Mouse (Mus musculus): ENCODE data around the gene Txnrd1. TPM values are rescaled to one million over a fixed set of nuclear protein-coding genes. Genes with fewer than 3 reads are reported as not detected.

Txnrd1 gene
- polyA plus RNA-seq (2015; fragmentation: Nextera tagmentation; extraction: Ambion mirVana), result 105 and 107 TPM in 2 replicates

DNA sequence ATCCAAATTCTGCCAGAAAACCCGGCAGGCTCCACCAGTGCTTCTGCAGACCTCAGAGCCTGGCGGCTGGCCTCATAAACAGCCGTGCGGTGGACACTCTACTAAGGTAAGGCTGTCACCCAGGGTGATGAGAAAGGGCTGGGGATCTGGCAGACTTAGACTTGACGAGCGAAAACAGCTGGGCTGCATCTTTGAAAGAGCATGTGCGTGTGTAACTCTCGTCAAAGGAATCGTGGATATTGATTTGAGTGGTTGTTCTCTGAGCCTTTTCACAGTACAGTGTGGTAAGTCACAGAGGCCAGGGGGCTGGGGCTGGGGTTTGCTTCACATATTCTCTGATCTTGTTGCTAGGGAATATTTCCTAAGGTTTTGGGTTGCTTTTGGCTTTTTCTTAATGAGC lies at the start of gene Txnrd1:
Txnrd1 (plus strand) TSS at position 26 of the 400 bp plus-strand sequence.
- WGBS, result 29% methylated on average over 9 of the region's 9 CpGs
- no peaks in the 10 kb centered on the region for H3K27me3 ChIP-seq
- no peaks in the 10 kb centered on the region for H3K9me3 ChIP-seq (replicated peaks)
- no peak within 1 kb of the TSS for H3K9ac ChIP-seq
- peaks cover 15% of the 10 kb centered on the region for H3K4me1 ChIP-seq
- H3K4me2 ChIP-seq, result no peak within 1 kb of the TSS
- ATAC-seq (replicated peaks; ENCODE audit: low FRiP score), result 0 out of 2 replicates have a peak, but pooled peaks have one; percentile 29
- H3K27ac ChIP-seq, result no peak within 1 kb of the TSS
- no peak within 1 kb of the TSS for H3K4me3 ChIP-seq (replicated peaks)
- H3K36me3 ChIP-seq, result no peaks in the 10 kb centered on the region

DNA sequence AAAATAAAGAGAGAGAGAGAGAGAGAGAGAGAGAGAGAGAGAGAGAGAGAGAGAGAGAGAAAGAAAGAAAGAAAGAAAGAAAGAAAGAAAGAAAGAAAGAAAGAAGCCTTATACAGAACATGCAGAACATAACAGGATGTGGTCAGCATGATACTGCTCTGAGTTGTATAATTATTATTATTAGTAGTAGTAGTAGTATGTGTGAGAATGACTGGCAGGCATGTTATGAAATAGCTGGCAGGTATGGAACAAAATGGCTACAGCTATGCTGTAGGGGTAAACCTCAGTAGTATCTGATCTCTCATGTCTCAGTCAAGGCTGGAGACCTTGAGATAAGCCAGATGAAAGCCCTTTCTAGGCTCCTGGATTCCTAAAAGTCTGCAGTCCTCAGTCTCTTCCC lies 44.6 kb upstream of the Txnrd1 start:
- H3K9me3 ChIP-seq (replicated peaks), result 0 out of 2 replicates have a peak, but pooled peaks cover 3% of the 10 kb centered on the region
- no peaks in the 10 kb centered on the region for H3K4me1 ChIP-seq
- no peak overlapping the region for H3K27ac ChIP-seq
- H3K36me3 ChIP-seq, result no peaks in the 10 kb centered on the region
- ATAC-seq (replicated peaks; ENCODE audit: low FRiP score), result no peak
- no peaks in the 10 kb centered on the region for H3K27me3 ChIP-seq
- no peak overlapping the region for H3K4me3 ChIP-seq (replicated peaks)
- H3K4me2 ChIP-seq, result no peak overlapping the region
- no peak overlapping the region for H3K9ac ChIP-seq

- Histone ChIP-seq H3K4me1 (peaks cover 7% of the 10 kb centered on the region), H3K4me3 (replicated peaks) (no peak overlapping the region), H3K4me2 (no peak overlapping the region), H3K9ac (no peak overlapping the region), H3K27me3 (no peaks in the 10 kb centered on the region), H3K36me3 (no peaks in the 10 kb centered on the region), H3K27ac (no peak overlapping the region), H3K9me3 (replicated peaks) (0 out of 2 replicates have a peak, but pooled peaks cover 3% of the 10 kb centered on the region)
- no peak for ATAC-seq (replicated peaks; ENCODE audit: low FRiP score)
- 90% methylated on average over 5 of the region's 5 CpGs for WGBS
These were observed 43.2 kb upstream of the Txnrd1 start for GRCm38 (mm10) chr10:82790504-82790903.

DNA sequence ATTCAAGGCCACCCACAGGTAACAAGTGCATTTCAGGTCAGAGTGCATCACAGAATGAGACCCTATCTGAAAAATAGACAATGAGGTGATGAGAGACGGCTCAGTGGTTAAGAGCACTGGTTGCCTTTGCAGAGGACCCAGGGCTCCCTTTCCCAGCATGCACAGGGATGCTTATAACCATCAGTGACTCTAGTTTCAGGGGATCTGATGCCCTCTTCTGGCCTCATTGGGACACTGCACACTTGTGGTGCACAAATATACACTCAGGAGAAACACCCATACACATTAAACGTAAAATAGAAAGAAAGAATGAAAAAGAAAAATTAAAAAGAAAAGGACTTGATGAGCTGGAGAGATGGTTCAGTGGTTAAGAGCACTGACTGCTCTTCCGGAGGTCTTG lies 42.0 kb upstream of the Txnrd1 start:
- ATAC-seq (replicated peaks; ENCODE audit: low FRiP score), result no peak
- 95% methylated on average over 3 of the region's 3 CpGs for WGBS
- Histone ChIP-seq H3K9me3 (replicated peaks) (0 out of 2 replicates have a peak, but pooled peaks cover 3% of the 10 kb centered on the region), H3K4me2 (no peak overlapping the region), H3K4me1 (peaks cover 18% of the 10 kb centered on the region), H3K9ac (no peak overlapping the region), H3K36me3 (no peaks in the 10 kb centered on the region), H3K27me3 (no peaks in the 10 kb centered on the region), H3K4me3 (replicated peaks) (no peak overlapping the region), H3K27ac (no peak overlapping the region)

- peaks cover 22% of the 10 kb centered on the region for H3K4me1 ChIP-seq
- no peak for ATAC-seq (replicated peaks; ENCODE audit: low FRiP score)
- H3K4me2 ChIP-seq, result no peak overlapping the region
- 34% methylated on average over 2 of the region's 2 CpGs for WGBS
- no peaks in the 10 kb centered on the region for H3K36me3 ChIP-seq
- H3K9ac ChIP-seq, result no peak overlapping the region
- no peaks in the 10 kb centered on the region for H3K27me3 ChIP-seq
- no peak overlapping the region for H3K4me3 ChIP-seq (replicated peaks)
- H3K27ac ChIP-seq, result no peak overlapping the region
- H3K9me3 ChIP-seq (replicated peaks), result 0 out of 2 replicates have a peak, but pooled peaks cover 3% of the 10 kb centered on the region
These were observed 41.4 kb upstream of the Txnrd1 start for GRCm38 (mm10) chr10:82792311-82792710.

GRCm38 (mm10) chr10:82795071-82795731 lies 38.5 kb upstream of the Txnrd1 start:
- Histone ChIP-seq H3K36me3 (no peaks in the 10 kb centered on the region), H3K4me3 (replicated peaks) (0 out of 2 replicates have a peak overlapping the region, but pooled peaks have one; percentile 4), H3K9me3 (replicated peaks) (0 out of 2 replicates have a peak, but pooled peaks cover 3% of the 10 kb centered on the region), H3K9ac (peak overlapping the region; percentile 15; the same call in 1 of the 2 replicates), H3K4me1 (peaks cover 25% of the 10 kb centered on the region), H3K27ac (0 out of 2 replicates have a peak overlapping the region, but pooled peaks have one; percentile 42), H3K4me2 (peak overlapping the region; percentile 48), H3K27me3 (no peaks in the 10 kb centered on the region)
- peak; percentile 80 for ATAC-seq (replicated peaks; ENCODE audit: low FRiP score)
- 37% methylated on average over 15 of the region's 15 CpGs for WGBS

DNA sequence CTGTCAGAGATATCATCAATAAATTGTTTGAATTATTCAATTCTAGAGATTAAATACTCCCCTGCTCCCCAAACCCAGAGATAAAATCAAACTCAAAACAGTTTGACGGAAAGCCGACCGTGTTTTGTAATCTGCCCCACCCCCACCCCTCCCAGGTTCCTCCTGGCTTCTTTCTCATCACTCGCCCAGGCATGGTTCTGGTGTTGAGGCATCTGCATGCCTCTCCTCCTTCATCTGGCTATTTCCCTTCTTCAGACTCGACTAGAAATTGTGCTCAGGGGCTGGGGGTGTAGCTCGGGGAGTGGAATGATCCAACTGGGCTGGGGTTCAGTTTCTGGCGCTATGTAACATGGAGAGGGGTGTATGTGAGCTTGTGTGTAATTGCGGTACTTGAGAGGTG lies 38.0 kb upstream of the Txnrd1 start:
- no peaks in the 10 kb centered on the region for H3K27me3 ChIP-seq
- peak; percentile 35; the same call in 1 of the 2 replicates for ATAC-seq (replicated peaks; ENCODE audit: low FRiP score)
- peak overlapping the region; percentile 48 for H3K4me2 ChIP-seq
- WGBS, result 49% methylated on average over 8 of the region's 8 CpGs
- 0 out of 2 replicates have a peak, but pooled peaks cover 3% of the 10 kb centered on the region for H3K9me3 ChIP-seq (replicated peaks)
- peaks cover 25% of the 10 kb centered on the region for H3K4me1 ChIP-seq
- no peaks in the 10 kb centered on the region for H3K36me3 ChIP-seq
- no peak overlapping the region for H3K27ac ChIP-seq
- H3K4me3 ChIP-seq (replicated peaks), result 0 out of 2 replicates have a peak overlapping the region, but pooled peaks have one; percentile 4
- H3K9ac ChIP-seq, result no peak overlapping the region

DNA sequence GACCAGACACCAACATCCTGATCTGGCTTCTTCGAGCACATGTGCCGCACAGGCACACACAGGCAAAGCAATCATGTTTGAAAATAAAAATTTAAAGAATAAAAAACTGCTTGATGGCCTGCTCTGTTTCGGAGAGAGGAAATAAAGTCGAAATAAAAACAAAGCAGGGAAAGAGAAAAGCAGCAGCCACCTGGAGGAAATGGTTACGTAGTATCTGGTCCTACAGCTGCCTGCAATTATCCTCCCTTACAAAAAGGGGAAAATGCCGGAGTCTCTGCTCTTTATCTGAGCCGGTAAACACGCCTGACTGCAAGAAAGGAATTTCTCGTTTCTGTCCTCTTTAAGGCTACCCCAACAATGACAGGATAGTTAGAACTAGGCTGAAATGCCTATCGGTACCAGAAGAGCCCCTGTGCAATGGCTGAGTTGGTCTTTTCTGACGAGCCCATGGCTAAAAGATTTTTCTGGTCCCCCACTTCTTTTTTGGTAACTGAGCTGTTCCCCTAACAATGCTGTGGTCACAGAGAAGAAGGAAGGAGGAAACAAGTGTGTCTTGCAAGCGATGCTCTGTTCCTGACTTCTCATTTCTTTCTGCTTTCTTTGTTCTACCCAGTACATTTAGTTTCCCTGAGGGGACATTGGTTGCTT lies 37.2 kb upstream of the Txnrd1 start:
- Histone ChIP-seq H3K27me3 (no peaks in the 10 kb centered on the region), H3K27ac (0 out of 2 replicates have a peak overlapping the region, but pooled peaks have one; percentile 18), H3K4me2 (0 out of 2 replicates have a peak overlapping the region, but pooled peaks have one; percentile 12), H3K4me1 (peaks cover 25% of the 10 kb centered on the region), H3K9ac (0 out of 2 replicates have a peak overlapping the region, but pooled peaks have one; percentile 10), H3K4me3 (replicated peaks) (no peak overlapping the region), H3K9me3 (replicated peaks) (0 out of 2 replicates have a peak, but pooled peaks cover 2% of the 10 kb centered on the region), H3K36me3 (no peaks in the 10 kb centered on the region)
- WGBS, result 49% methylated on average over 12 of the region's 12 CpGs
- ATAC-seq (replicated peaks; ENCODE audit: low FRiP score), result no peak

DNA sequence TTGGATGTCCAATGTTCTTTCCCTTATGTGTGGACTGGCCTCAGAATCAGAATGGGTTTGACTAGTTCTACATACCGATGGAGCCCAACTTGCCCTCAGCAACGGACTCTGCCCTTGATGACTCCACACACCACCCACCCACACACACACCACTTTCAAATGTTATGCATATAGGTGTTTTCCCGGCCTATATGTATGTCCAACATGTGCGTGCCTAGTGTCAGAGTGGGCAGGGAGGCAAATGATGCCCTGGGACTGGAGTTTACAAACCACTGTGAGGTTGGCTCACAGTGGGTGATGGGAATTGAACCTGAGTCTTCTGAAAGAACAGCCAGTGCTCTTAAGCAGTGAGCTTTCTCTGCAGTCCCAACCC lies 36.6 kb upstream of the Txnrd1 start:
- H3K36me3 ChIP-seq, result no peaks in the 10 kb centered on the region
- H3K9me3 ChIP-seq (replicated peaks), result no peaks in the 10 kb centered on the region
- no peak overlapping the region for H3K27ac ChIP-seq
- no peaks in the 10 kb centered on the region for H3K27me3 ChIP-seq
- no peak overlapping the region for H3K9ac ChIP-seq
- no peak overlapping the region for H3K4me3 ChIP-seq (replicated peaks)
- H3K4me2 ChIP-seq, result no peak overlapping the region
- WGBS, result 79% methylated on average over 4 of the region's 4 CpGs
- ATAC-seq (replicated peaks; ENCODE audit: low FRiP score), result no peak
- peaks cover 25% of the 10 kb centered on the region for H3K4me1 ChIP-seq

- Histone ChIP-seq H3K27ac (no peak overlapping the region), H3K4me3 (replicated peaks) (no peak overlapping the region), H3K9ac (no peak overlapping the region), H3K36me3 (no peaks in the 10 kb centered on the region), H3K4me2 (no peak overlapping the region), H3K9me3 (replicated peaks) (no peaks in the 10 kb centered on the region), H3K4me1 (peaks cover 25% of the 10 kb centered on the region), H3K27me3 (no peaks in the 10 kb centered on the region)
- no peak for ATAC-seq (replicated peaks; ENCODE audit: low FRiP score)
- WGBS, result 49% methylated on average over 11 of the region's 11 CpGs
These were observed 35.3 kb upstream of the Txnrd1 start for GRCm38 (mm10) chr10:82798312-82798933.

DNA sequence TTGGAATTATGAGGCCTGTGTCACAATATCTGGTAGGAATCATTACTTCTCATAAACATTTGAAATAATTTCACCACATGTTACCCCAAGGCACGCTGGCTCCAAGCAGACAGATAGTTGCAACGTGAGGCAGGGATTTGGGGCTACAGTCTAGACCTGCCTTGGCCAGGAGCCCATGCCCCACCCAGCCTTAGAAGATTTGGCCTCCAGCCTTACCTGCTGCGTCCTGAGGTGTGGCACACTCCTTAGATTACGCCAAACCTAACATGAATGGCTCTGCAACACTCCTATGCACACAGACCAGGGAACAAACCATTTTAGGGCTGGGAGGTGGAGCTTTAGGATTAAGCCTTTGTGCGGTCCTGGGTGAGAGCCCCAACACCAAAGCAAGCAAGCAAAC lies 33.7 kb upstream of the Txnrd1 start:
- Histone ChIP-seq H3K27ac (no peak overlapping the region), H3K4me2 (no peak overlapping the region), H3K4me3 (replicated peaks) (no peak overlapping the region), H3K27me3 (no peaks in the 10 kb centered on the region), H3K4me1 (peaks cover 26% of the 10 kb centered on the region), H3K36me3 (no peaks in the 10 kb centered on the region), H3K9ac (no peak overlapping the region), H3K9me3 (replicated peaks) (no peaks in the 10 kb centered on the region)
- WGBS, result 80% methylated on average over 5 of the region's 5 CpGs
- ATAC-seq (replicated peaks; ENCODE audit: low FRiP score), result no peak

- ATAC-seq (replicated peaks; ENCODE audit: low FRiP score), result no peak
- 70% methylated on average over 3 of the region's 3 CpGs for WGBS
- Histone ChIP-seq H3K4me3 (replicated peaks) (no peak overlapping the region), H3K27me3 (no peaks in the 10 kb centered on the region), H3K4me2 (no peak overlapping the region), H3K27ac (0 out of 2 replicates have a peak overlapping the region, but pooled peaks have one; percentile 29), H3K4me1 (peaks cover 29% of the 10 kb centered on the region), H3K9ac (no peak overlapping the region), H3K36me3 (no peaks in the 10 kb centered on the region), H3K9me3 (replicated peaks) (no peaks in the 10 kb centered on the region)
These were observed 29.4 kb upstream of the Txnrd1 start for GRCm38 (mm10) chr10:82804396-82804795.
